Comparison of ENCODE assay signal across 14 mouse cellular contexts in genomic region chr1:184938106-184938505, GRCm38 (mm10).
"Had no signal": no experiment of that assay in that cellular context is flagged by ENCODE, and none has a peak within 500 bp of the region (broad histone marks: within the 10 kb centered on the region; RNA-seq: fewer than 3 reads in every experiment).

No protein-coding gene starts in this region.

- H3K27ac ChIP-seq: intestine, embryonic 15.5 days; limb, embryonic 12.5 days; liver, embryonic 13.5 days; lung, embryonic 15.5 days; midbrain, embryonic 10.5 days; neural tube, embryonic 15.5 days had no signal

- DNase-seq: liver; liver, embryonic 13.5 days; liver, postnatal 0 days; lung, postnatal 14 days; midbrain, embryonic 14.5 days; right cerebral cortex, adult 18-20 months; right cerebral cortex, postnatal 25 days; thymus, postnatal 36 days had no signal

- H3K27me3 ChIP-seq: intestine, embryonic 15.5 days; limb, embryonic 12.5 days; liver, embryonic 13.5 days; lung, embryonic 15.5 days; neural tube, embryonic 15.5 days had no signal

- H3K4me1 ChIP-seq: midbrain, embryonic 10.5 days; neural tube, embryonic 15.5 days had no signal

- H3K4me2 ChIP-seq: intestine, embryonic 15.5 days; limb, embryonic 12.5 days; liver, embryonic 13.5 days; lung, embryonic 15.5 days; neural tube, embryonic 15.5 days had no signal

- H3K36me3 ChIP-seq: intestine, embryonic 15.5 days; liver, embryonic 13.5 days; lung, embryonic 15.5 days had no signal

- H3K4me3 ChIP-seq: intestine, embryonic 15.5 days; limb, embryonic 12.5 days; liver, embryonic 13.5 days; lung, embryonic 15.5 days; midbrain, embryonic 10.5 days; myocyte; neural tube, embryonic 15.5 days had no signal

- ATAC-seq: intestine, embryonic 15.5 days; liver, postnatal 0 days had no signal

- H3K9ac ChIP-seq: intestine, embryonic 15.5 days; limb, embryonic 12.5 days; liver, embryonic 13.5 days; liver, postnatal 0 days; lung, embryonic 15.5 days; neural tube, embryonic 15.5 days had no signal

- H3K9me3 ChIP-seq: intestine, embryonic 15.5 days; limb, embryonic 12.5 days; liver, embryonic 13.5 days; lung, embryonic 15.5 days; midbrain, embryonic 10.5 days; neural tube, embryonic 15.5 days had no signal
